Mouse (Mus musculus) c-Kit-positive CD71-positive TER-119-negative erythroid progenitor cells, embryonic 14.5 days (primary cell): ENCODE results near the gene Ppm1m.

Source experiments
- DNase-seq: peaks from one replicate; pipeline ENCODE4 v3.0.0-alpha.2; 2013; ENCODE audit warnings: low read depth

The Ppm1m gene

DNA sequence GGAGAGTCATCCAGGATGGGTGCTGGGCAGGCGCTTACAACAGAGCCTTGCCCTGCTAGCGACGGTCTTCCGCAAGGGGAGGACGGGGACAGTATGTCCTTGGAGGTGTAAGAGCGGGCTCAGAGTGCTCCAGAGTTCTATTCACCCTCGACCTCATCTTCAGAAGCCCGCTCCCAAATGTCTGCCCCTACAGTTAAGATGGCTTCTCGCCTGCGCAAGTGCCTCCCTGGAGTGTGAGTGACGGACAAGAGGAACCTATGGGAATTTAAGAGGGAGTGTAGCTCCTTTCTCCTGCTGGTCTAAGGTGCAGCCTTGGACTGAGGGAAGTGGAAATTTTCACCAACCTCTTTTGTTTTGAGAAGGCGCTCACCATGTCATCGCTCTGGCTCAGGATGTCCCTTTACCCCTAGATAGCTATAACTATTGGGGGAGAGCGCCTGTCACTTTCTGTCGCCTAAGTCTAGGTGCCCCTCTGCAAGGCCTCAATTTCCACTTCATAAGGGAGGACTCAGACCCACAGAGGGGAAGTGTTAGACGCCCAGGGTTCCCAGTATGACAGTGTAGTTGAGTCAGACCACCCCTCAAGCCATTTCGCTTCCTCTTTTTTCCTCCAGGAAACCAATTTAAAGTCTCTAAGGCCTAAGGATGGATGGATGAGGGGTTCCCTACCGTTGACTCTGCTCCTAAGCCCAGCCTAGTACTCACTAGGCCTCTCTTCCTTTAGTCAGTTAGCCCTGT, at the start of gene Ppm1m:
TSS of gene Ppm1m (minus strand) at position 212 of the 738 bp plus-strand sequence.
- no peak for DNase-seq

DNA sequence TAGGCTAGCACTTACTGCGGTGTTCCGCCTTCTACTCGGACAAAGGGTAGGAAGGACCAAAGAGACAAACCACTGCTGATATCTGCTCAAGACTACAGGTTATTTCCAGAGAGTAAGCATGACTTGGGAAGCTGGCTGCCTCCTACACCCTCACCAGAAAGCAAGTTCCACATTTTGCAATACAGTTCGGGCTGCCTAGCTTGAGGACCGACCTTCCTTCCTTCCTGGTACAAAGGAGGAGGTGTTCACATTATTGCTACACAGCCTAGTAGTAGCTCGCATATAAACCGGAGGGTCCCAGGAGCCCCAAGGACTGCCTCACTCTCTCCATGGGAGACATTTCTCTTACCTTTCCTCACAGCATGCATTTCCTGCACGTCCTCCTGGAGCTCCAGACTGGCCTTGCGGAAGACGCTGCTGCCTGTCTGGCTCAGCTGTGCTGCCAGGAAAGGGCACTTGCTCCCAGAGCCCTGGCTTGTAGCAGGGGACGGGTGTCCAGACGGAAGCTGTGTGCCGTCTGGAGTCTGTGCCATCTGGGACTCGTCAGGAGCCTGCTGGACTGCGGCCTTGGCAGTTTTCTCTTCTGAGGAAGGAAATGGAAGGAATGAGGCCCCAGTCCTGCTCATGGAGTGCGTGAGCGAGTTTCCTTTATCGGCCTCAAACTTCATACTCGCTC, 43.4 kb upstream of the Ppm1m start:
- no peak for DNase-seq

DNA sequence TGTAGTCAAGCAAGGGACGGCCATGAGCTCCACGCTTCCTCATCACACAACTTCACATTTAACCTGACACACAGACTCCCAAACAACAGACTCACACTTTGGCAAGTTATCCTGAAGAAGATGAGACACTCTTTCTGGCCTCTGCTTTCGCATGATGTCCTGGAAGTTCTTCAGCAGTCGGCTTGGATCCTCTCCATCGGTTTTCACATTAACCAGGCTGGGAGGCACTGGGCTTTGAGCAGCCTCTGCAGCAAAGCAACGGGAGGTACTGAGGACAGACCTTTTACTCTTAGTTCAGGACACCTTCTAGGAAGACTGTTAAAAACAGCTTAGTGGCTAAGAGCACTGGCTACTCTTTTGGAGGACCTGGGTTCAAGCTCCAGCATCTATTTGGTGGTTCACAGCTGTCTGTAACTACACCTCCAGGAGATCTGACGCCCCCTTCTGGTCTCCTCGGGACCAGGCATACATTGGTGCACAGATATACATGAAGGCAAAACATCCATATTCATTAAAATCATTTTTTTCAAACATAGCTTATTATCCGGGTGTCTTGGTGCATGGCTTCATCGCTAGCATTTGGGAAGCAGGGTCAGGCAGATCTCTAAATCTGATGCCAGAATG, 42.1 kb upstream of the Ppm1m start:
- DNase-seq, result no peak

DNA sequence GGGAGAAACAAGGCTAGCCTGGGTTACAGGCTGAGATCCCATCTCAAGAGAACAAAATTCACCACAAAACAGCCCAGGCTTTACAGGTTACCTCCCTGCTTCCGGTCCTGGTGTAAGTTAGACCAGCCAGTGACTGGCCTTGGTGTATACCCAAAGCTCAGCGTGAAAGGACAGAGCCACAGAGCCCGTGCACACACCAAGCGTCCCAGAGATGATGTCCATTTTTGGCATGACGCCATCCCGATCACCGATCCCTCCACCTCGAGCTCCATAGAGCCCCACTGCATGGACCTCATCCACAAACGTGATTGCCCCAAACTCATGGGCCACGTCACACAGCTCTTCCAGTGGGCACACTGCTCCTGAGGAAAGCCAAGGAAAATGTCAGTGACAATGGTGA, 38.3 kb upstream of the Ppm1m start:
- DNase-seq, result no peak

DNA sequence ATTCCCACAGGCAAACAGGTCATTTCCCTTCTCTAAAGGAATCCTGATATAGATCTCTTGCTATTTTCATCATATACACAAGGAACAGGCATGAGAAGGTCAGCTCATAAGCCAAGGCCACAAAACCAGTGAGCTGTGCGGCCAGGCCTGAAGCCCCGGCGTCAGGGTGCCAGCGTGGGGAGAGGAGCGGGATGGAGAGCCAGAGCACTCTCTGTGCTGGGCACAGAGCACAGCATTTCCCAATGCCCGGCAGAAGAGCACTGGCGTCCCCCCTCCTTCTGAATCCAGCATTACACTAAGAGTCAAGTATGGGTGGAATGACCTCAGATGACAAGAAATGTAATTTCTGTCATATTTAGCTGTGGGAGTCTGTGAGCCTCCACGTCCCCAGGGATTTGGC, 37.9 kb upstream of the Ppm1m start:
- DNase-seq, result no peak

DNA sequence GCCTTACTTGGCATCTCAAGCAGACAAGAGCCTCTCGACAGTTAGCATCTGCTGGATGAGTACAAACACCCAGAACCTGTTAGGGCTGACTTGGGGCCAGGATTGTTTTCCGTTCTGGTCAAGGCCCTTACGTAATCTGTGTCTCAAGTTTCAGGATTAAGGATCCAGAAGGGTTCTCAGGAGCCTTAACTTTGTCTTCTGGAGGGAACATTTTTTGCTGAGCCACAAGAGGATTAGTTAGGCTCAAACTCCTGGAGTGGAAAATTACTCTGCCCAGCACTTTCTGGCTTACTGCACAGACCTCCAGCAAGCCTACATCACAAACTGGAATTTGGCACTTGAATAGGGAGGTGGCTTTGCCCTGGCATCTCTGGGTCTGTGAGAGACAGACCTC, 37.3 kb upstream of the Ppm1m start:
- no peak for DNase-seq

DNA sequence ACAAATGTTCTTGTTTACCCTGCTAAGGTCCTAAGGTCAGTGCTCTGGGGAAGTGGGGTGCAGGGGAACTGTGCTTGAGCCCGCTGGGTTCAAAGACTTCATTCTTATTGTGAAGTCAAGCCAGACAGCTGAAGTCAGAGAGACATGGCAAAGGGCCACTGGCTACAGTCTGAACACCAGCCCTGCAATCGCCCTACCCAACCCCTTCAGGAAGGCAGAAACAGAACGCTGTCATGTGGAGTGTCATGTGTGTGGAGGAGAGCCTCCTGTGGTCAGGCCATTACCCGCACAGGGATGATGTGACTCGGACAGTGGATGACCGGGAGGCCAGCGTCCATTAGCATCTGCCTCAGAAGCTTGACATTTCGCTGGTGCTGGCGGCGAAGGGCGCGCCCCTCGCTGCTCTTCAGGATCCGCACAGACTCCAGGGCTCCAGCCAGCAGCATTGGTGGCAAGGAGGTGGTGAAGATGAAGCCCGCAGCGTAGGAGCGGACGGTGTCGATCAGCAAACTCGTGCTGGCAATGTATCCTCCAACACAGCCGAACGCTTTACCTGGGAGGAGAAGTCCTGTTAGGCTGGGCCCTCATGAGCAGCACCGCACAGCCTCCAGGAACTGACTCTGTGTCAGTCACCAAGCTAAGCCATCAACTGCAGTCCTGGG, 36.7 kb upstream of the Ppm1m start:
- DNase-seq, result no peak

DNA sequence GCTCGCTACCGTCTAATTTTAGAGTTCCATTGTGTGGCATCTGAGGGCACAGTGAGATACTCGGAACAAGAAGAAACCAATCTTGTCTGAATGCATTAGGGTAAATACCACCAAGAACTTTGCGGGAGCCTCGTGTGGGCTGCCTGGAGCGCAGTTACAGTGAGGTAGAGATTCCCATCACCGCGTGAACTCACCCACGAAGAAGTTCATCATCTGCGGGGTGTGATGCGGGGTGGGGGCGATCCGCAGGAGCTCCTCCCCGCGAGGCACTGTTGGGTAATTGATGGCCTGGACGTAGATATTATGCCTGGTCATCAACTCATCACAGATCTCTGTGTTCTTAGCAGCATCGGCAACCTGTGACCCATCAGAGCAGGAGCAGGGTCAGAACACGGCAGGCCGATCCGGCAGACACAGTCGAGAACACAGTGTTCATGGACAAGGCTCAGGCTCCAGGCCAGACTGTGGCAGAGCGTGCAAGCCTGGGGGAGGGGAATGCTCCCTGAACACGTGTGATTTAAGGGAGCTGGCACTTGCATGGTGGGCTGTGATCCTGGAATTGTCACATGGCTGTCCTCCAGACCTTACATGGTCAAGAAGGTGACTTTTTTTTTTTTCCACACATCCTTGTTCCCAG, 35.8 kb upstream of the Ppm1m start:
- DNase-seq, result no peak

DNA sequence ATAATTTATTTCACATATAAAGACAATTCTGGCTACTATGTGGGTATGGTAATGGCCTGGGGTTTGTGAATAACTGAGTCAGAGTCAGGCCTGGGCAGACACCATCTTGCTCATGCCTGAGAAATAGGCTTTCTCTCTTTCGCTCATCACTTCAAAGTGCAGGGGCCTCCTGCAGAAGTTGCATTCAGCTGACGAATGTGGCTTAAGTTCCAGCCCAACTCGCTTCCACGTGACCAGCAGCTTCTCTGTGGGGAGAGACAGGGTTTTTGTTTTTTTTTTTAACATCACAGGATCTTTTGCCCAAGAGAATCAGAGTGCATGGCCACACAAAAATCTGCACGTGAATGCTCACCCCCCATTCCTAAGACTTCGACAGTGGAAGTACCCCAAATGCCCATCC, 34.4 kb upstream of the Ppm1m start:
- DNase-seq, result no peak

DNA sequence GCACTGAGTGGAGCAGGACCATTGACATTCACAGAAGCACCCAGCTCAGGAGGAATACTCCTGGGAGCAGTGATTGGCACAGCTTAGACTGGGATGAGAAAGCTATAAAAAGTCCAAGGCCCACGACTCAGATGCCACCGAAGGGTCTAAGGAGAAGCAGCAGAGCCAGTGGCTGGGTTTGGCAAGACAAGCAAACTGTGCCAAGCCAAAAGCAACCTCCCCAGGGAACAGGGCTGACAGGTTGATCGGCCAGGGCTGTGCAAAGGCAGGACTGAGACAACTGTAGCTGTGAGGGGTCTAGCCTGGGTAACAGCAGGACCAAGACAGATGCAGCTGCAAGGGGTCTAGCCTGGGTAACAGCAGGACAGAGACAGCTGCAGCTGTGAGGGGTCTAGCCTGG, 33.4 kb upstream of the Ppm1m start:
- DNase-seq, result no peak

DNA sequence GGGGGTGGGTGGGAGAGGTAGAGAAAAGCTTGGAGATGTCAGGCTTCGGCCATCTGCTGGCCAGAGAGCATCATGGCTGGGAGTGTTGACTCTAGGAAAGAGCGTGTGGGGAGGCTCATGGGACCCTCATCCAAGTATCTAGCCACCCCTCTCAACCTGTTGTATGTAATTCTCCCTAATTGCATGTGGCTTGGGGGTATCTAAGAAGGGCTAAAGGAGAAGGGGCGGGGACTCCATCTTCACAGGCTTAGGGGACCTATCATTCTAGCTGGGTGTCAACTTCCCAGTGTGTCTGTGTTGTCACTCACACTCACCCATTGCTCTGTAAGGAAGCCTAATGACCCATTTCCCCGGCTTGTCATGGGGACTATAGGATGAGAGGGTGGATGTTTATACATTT, 32.3 kb upstream of the Ppm1m start:
- DNase-seq, result no peak

DNA sequence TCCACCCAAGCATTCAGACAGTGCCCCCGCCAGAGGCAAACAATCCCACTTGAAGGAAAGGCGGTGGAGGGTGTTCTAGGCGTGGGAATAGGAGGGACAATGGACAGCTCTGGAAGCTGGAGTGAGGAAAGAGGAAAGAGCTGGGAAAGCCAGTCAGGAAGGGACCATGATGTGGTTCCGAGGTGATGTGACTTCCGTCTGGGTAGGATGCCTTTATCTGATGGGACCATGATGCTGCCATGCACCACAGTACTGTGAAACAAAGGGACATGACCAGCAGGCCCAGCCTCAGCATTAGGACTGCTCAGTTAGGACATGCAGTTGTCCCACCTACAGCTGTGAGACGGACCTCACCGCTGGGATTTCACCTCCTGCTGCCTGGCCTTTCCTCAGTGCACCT, 31.7 kb upstream of the Ppm1m start:
- DNase-seq, result no peak

DNA sequence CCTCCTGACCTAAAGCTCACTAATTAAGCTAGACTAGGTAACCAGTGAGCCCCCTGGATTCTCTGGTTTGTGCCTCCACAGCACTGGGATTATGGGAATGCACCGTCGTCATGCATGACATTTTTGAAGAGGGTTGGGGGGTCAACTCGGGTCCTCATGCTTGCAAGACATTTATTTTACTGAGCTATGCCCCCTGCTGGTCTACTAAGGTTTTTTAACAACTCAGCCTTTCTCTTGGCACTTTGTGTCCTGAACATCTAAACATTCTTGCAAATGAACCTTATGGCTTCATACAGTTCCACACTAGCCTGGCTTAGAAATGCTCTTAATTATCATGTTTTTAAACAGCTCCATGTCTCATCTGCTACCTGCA, 31.2 kb upstream of the Ppm1m start:
- no peak for DNase-seq

DNA sequence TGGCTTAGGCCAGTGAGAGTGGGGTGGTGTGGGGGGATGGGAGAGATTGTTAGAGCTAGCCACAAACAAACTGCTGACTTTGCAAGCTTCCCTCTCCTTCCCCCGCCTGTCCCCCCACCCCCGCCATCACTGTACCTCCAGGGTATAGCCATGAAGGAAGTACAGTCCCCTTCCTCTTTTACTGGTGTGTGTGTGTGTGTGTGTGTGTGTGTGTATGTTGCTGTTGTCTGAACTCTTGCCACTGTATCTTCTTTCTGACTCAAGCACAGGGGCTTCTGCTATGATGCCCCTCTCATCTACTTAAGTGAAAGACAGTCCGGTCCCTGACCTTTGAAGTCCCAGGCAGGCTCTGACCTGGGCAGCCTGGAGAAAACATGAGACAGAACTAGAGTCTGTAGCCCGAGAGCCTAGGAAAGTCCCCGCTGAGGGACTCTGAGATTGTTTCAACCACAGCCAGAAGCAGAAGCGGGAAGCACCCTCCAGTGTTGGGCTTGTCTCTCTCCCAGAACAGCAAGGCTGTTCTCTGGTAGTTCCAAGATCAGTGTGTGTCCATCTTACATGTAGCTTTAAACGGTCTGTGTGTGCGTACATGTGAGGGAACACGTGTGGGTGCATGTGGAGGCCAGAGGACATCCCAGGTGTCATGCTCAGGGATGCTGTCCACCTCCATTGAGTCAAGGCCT, 30.6 kb upstream of the Ppm1m start:
- no peak for DNase-seq

DNA sequence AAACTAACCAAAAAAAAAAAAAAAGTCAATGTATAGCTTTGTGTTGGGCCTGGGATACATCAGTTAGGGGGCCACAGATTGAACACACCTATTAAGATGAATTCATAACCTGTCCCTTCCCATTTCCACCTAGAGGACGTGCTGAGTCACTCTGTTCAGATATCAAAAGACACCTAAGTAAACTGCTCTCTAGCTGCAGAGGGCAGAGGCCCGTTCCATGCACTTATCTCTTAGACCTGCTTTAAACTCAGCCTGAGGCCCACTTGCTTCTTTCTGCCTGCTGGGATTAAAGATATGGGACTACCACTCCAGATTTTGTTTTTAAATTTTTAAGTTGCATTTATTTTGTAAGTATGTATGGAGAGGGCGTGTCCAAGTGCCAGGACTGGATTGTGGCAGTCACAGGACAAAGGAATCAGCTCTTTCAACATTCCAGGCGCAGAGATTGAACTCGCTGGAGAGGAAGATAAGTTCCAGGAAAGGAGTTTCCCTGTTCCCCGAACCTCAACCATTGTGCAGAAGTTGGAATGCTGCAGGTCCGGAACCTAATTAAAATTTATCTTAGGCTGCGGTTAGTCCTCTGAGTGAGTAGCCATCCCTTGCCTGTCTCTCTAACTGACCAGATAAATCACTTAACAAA, 28.4 kb upstream of the Ppm1m start:
- no peak for DNase-seq

DNA sequence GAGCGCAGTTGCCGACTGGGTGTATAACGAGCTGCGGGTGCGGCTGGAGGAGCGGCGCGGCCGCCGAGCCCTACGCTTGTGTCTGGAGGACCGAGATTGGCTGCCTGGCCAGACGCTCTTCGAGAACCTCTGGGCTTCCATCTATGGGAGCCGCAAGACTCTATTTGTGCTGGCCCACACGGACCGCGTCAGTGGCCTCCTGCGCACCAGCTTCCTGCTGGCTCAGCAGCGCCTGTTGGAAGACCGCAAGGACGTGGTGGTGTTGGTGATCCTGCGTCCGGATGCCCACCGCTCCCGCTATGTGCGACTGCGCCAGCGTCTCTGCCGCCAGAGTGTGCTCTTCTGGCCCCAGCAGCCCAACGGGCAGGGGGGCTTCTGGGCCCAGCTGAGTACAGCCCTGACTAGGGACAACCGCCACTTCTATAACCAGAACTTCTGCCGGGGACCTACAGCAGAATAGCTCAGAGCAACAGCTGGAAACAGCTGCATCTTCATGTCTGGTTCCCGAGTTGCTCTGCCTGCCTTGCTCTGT, 26.7 kb upstream of the Ppm1m start:
- no peak for DNase-seq

DNA sequence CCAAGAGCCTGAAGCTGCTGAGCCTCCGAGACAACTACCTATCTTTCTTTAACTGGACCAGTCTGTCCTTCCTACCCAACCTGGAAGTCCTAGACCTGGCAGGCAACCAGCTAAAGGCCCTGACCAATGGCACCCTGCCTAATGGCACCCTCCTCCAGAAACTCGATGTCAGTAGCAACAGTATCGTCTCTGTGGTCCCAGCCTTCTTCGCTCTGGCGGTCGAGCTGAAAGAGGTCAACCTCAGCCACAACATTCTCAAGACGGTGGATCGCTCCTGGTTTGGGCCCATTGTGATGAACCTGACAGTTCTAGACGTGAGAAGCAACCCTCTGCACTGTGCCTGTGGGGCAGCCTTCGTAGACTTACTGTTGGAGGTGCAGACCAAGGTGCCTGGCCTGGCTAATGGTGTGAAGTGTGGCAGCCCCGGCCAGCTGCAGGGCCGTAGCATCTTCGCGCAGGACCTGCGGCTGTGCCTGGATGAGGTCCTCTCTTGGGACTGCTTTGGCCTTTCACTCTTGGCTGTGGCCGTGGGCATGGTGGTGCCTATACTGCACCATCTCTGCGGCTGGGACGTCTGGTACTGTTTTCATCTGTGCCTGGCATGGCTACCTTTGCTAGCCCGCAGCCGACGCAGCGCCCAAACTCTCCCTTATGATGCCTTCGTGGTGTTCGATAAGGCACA, 26.1 kb upstream of the Ppm1m start:
- DNase-seq, result no peak

DNA sequence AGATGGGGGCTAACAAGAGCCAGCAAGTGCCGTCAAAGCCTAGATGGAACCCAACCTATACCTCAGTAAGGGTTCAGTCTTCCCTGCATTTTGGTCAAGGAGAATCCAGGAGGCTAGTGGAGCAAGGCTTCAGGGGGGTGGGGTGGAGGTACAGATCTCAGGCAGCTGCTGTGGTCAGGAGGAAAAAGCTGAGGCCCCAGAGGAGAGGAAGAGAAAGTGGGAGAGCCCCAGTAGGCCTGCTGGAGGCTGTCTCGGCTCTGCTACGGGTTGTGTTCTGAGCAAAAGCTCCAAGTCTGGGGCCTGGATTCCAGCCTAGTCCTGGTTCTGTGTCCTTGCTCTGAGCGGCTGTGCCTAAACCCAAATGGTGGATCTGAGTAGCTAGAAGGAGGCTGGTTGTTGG, 23.4 kb upstream of the Ppm1m start:
- no peak for DNase-seq

DNA sequence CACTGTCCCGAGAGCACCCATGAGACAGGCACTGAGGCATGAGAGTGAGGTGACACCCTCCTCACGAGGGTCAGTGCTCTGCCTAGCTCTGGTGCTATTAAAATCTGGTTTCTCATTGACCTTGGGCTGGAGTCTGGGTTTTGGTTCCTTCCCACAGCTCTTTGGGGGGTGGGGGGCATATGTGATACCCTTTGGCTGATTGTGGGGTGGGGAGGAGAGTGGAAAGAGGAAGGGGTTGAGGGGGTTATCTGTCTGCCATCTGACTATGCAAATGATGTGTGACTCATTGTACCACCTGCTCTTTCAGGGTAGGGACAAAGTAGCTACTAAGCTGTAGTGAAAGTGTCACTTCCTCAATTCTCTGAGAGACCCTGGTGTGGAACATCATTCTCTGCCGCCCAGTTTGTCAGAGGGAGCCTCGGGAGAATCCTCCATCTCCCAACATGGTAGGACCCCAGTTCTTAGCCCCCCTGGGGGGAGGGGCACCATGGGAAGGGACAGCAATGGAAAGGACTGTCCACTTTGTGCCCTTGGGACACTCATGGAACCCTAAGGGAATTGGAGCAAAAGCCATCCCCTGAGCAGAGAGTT, 22.8 kb upstream of the Ppm1m start, which contains the start of gene Tlr9:
TSS of gene Tlr9 (plus strand) at position 338 of the 591 bp plus-strand sequence.
- no peak for DNase-seq

DNA sequence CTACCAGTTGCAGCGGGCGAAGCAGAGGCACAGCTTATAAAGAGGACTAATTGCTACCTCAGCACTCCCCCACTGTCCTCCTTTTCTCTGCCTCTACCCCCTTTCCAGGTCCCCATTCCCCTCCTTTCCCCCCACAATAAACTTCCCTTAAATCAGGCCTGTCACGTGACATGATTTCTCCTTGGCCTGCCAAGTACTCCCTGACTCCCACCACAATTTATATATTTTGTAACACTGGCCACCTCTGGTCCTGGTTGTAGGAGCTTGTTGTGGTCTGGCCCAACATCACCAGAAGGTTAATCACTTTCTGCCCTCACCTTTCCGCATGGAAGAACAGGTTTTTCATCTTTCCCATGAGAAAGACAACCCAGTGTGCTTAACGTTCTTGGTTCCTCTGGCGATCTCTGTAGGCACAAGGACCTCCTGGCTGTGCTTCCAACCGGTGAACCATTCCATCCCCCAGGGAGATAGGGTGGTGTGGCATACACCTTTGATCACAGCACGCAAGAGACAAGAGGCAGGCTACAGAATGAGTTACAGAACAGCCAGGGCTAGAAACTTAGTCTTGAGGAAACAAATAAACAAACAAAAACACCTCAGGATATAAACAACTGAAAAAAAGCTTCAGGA, 21.5 kb upstream of the Ppm1m start:
- no peak for DNase-seq
